Mouse (Mus musculus): ENCODE measurements around the gene Erf. TPM values are rescaled to one million over a fixed set of nuclear protein-coding genes. Genes with fewer than 3 reads are reported as not detected.

Erf gene
- polyA plus RNA-seq, 1 experiment from 2014 or later: 13.0 TPM

- H3K9ac ChIP-seq: peak overlapping the region; percentile 89
- H3K9me3 ChIP-seq: no peaks in the 10 kb centered on the region
- peak overlapping the region; percentile 100 for H3K27ac ChIP-seq
- no peaks in the 10 kb centered on the region for H3K36me3 ChIP-seq (replicated peaks)
- H3K27me3 ChIP-seq: no peaks in the 10 kb centered on the region
- ATAC-seq (ENCODE audit: low FRiP score): peak; percentile 67
- H3K4me3 ChIP-seq (replicated peaks): peak overlapping the region; percentile 92
- H3K4me2 ChIP-seq: peak overlapping the region; percentile 96
- WGBS: 1% methylated on average over 46 of the region's 49 CpGs
- peaks cover 58% of the 10 kb centered on the region for H3K4me1 ChIP-seq
These were observed 28.7 kb upstream of the Erf start for GRCm38 (mm10) chr7:25279076-25279860.

GRCm38 (mm10) chr7:25278341-25279075 lies 27.9 kb upstream of the Erf start:
- Histone ChIP-seq H3K4me1 (peaks cover 51% of the 10 kb centered on the region), H3K27me3 (no peaks in the 10 kb centered on the region), H3K36me3 (replicated peaks) (peaks cover 5% of the 10 kb centered on the region; the same call in 1 of the 2 replicates), H3K9me3 (no peaks in the 10 kb centered on the region), H3K27ac (peak overlapping the region; percentile 100), H3K4me2 (peak overlapping the region; percentile 96), H3K9ac (peak overlapping the region; percentile 89), H3K4me3 (replicated peaks) (peak overlapping the region; percentile 92)
- ATAC-seq (ENCODE audit: low FRiP score): peak; percentile 67
- WGBS: under 1% methylated on average over 56 of the region's 60 CpGs

- H3K9ac ChIP-seq: peak overlapping the region; percentile 89
- WGBS: 14% methylated on average over 4 of the region's 4 CpGs
- no peaks in the 10 kb centered on the region for H3K27me3 ChIP-seq
- peaks cover 45% of the 10 kb centered on the region for H3K4me1 ChIP-seq
- ATAC-seq (ENCODE audit: low FRiP score): no peak
- H3K9me3 ChIP-seq: no peaks in the 10 kb centered on the region
- H3K4me2 ChIP-seq: peak overlapping the region; percentile 96
- H3K4me3 ChIP-seq (replicated peaks): peak overlapping the region; percentile 92
- H3K36me3 ChIP-seq (replicated peaks): peaks cover 11% of the 10 kb centered on the region
- H3K27ac ChIP-seq: peak overlapping the region; percentile 100
These were observed 27.4 kb upstream of the Erf start for GRCm38 (mm10) chr7:25277998-25278340.

- Histone ChIP-seq H3K27ac (peak overlapping the region; percentile 100), H3K36me3 (replicated peaks) (peaks cover 16% of the 10 kb centered on the region), H3K4me2 (peak overlapping the region; percentile 96), H3K4me3 (replicated peaks) (no peak overlapping the region), H3K27me3 (no peaks in the 10 kb centered on the region), H3K4me1 (peaks cover 45% of the 10 kb centered on the region), H3K9ac (peak overlapping the region; percentile 89; the same call in 1 of the 2 replicates), H3K9me3 (no peaks in the 10 kb centered on the region)
- no peak for ATAC-seq (ENCODE audit: low FRiP score)
- 97% methylated on average over 4 of the region's 4 CpGs for WGBS
These were observed 26.8 kb upstream of the Erf start for GRCm38 (mm10) chr7:25277405-25277804.

- no peak for ATAC-seq (ENCODE audit: low FRiP score)
- Histone ChIP-seq H3K4me3 (replicated peaks) (no peak overlapping the region), H3K4me1 (peaks cover 35% of the 10 kb centered on the region), H3K4me2 (no peak overlapping the region), H3K9ac (peak overlapping the region; percentile 29; the same call in 1 of the 2 replicates), H3K9me3 (no peaks in the 10 kb centered on the region), H3K27ac (no peak overlapping the region), H3K36me3 (replicated peaks) (peaks cover 30% of the 10 kb centered on the region), H3K27me3 (no peaks in the 10 kb centered on the region)
- 59% methylated on average over 9 of the region's 9 CpGs for WGBS
These were observed 25.2 kb upstream of the Erf start for GRCm38 (mm10) chr7:25275555-25276298.

- Histone ChIP-seq H3K4me3 (replicated peaks) (no peak overlapping the region), H3K36me3 (replicated peaks) (peaks cover 30% of the 10 kb centered on the region), H3K27me3 (no peaks in the 10 kb centered on the region), H3K27ac (no peak overlapping the region), H3K9me3 (no peaks in the 10 kb centered on the region), H3K9ac (no peak overlapping the region), H3K4me1 (peaks cover 30% of the 10 kb centered on the region), H3K4me2 (no peak overlapping the region)
- ATAC-seq (ENCODE audit: low FRiP score): no peak
- WGBS: 92% methylated on average over 3 of the region's 3 CpGs
These were observed 24.4 kb upstream of the Erf start for GRCm38 (mm10) chr7:25274996-25275395.

GRCm38 (mm10) chr7:25274571-25274970 lies 24.0 kb upstream of the Erf start:
- WGBS: 75% methylated on average over 5 of the region's 5 CpGs
- H3K4me3 ChIP-seq (replicated peaks): no peak overlapping the region
- H3K27ac ChIP-seq: no peak overlapping the region
- no peak overlapping the region for H3K4me2 ChIP-seq
- peaks cover 30% of the 10 kb centered on the region for H3K36me3 ChIP-seq (replicated peaks)
- no peaks in the 10 kb centered on the region for H3K9me3 ChIP-seq
- H3K27me3 ChIP-seq: no peaks in the 10 kb centered on the region
- H3K9ac ChIP-seq: no peak overlapping the region
- peaks cover 30% of the 10 kb centered on the region for H3K4me1 ChIP-seq
- no peak for ATAC-seq (ENCODE audit: low FRiP score)

- Histone ChIP-seq H3K36me3 (replicated peaks) (peaks cover 30% of the 10 kb centered on the region), H3K4me1 (peaks cover 36% of the 10 kb centered on the region), H3K27ac (no peak overlapping the region), H3K4me3 (replicated peaks) (no peak overlapping the region), H3K9me3 (no peaks in the 10 kb centered on the region), H3K4me2 (no peak overlapping the region), H3K9ac (no peak overlapping the region), H3K27me3 (no peaks in the 10 kb centered on the region)
- WGBS: 93% methylated on average over 22 of the region's 22 CpGs
- no peak for ATAC-seq (ENCODE audit: low FRiP score)
These were observed 23.0 kb upstream of the Erf start for GRCm38 (mm10) chr7:25273259-25274241.

- no peak overlapping the region for H3K4me2 ChIP-seq
- H3K27ac ChIP-seq: no peak overlapping the region
- H3K36me3 ChIP-seq (replicated peaks): peaks cover 30% of the 10 kb centered on the region
- no peak overlapping the region for H3K4me3 ChIP-seq (replicated peaks)
- no peaks in the 10 kb centered on the region for H3K27me3 ChIP-seq
- no peaks in the 10 kb centered on the region for H3K9me3 ChIP-seq
- H3K9ac ChIP-seq: no peak overlapping the region
- peaks cover 32% of the 10 kb centered on the region for H3K4me1 ChIP-seq
- 90% methylated on average over 38 of the region's 38 CpGs for WGBS
- ATAC-seq (ENCODE audit: low FRiP score): no peak
These were observed 22.1 kb upstream of the Erf start for GRCm38 (mm10) chr7:25272445-25273258.

GRCm38 (mm10) chr7:25271651-25272444 lies 21.3 kb upstream of the Erf start:
- H3K4me3 ChIP-seq (replicated peaks): no peak overlapping the region
- peaks cover 30% of the 10 kb centered on the region for H3K36me3 ChIP-seq (replicated peaks)
- H3K9ac ChIP-seq: no peak overlapping the region
- 90% methylated on average over 30 of the region's 30 CpGs for WGBS
- H3K27me3 ChIP-seq: no peaks in the 10 kb centered on the region
- H3K9me3 ChIP-seq: no peaks in the 10 kb centered on the region
- no peak overlapping the region for H3K4me2 ChIP-seq
- no peak for ATAC-seq (ENCODE audit: low FRiP score)
- H3K4me1 ChIP-seq: peaks cover 30% of the 10 kb centered on the region
- peak overlapping the region; percentile 31; the same call in 1 of the 2 replicates for H3K27ac ChIP-seq
